Mouse (Mus musculus) R1 (cell line): ENCODE measurements at regions not wholly inside any gene's neighbourhood (a gene's known extent, or its start where the extent isn't known, plus 50 kb on each side); places are given as distances from the start of the nearest gene placed in this dataset.

Source experiments
- DNase-seq: peaks from one replicate; pipeline ENCODE4 v3.0.0-alpha.2; 2018; ENCODE audit warnings: low read depth, low spot score

GRCm38 (mm10) chr13:53996867-53997266 is 58.6 kb downstream of the Drd1 start:
- DNase-seq, result no peak

- DNase-seq, result no peak
Observed at GRCm38 (mm10) chr13:53992863-53993451, 62.5 kb downstream of the Drd1 start.

GRCm38 (mm10) chr13:53979226-53979625 is 76.3 kb downstream of the Drd1 start:
- no peak for DNase-seq

- no peak for DNase-seq
Observed at GRCm38 (mm10) chr13:53969421-53969820, 86.1 kb downstream of the Drd1 start.

GRCm38 (mm10) chr13:53956167-53956566 is 99.3 kb downstream of the Drd1 start:
- no peak for DNase-seq

- peak; percentile 78 for DNase-seq
Observed at GRCm38 (mm10) chr13:53948056-53948455, 107.4 kb downstream of the Drd1 start.

GRCm38 (mm10) chr13:53945681-53946080 is 109.8 kb downstream of the Drd1 start:
- no peak for DNase-seq

GRCm38 (mm10) chr13:53941005-53941747 is 114.3 kb downstream of the Drd1 start:
- no peak for DNase-seq

- no peak for DNase-seq
Observed at GRCm38 (mm10) chr13:53935174-53935699, 120.3 kb downstream of the Drd1 start.

GRCm38 (mm10) chr13:53934457-53934856 is 121.0 kb downstream of the Drd1 start:
- DNase-seq, result no peak

- DNase-seq, result no peak
Observed at GRCm38 (mm10) chr13:53926128-53926527, 129.4 kb downstream of the Drd1 start.

- DNase-seq, result no peak
Observed at GRCm38 (mm10) chr13:53924433-53924832, 131.1 kb downstream of the Drd1 start.

GRCm38 (mm10) chr13:53923721-53924374 is 131.7 kb downstream of the Drd1 start:
- no peak for DNase-seq

- no peak for DNase-seq
Observed at GRCm38 (mm10) chr13:53921796-53922195, 133.7 kb downstream of the Drd1 start.

GRCm38 (mm10) chr13:53919851-53920381 is 135.6 kb downstream of the Drd1 start:
- DNase-seq, result no peak

GRCm38 (mm10) chr13:53915456-53915855 is 140.0 kb downstream of the Drd1 start:
- DNase-seq, result no peak

GRCm38 (mm10) chr13:53914434-53914833 is 141.1 kb downstream of the Drd1 start:
- DNase-seq, result no peak

GRCm38 (mm10) chr13:53913501-53913900 is 142.0 kb downstream of the Drd1 start:
- no peak for DNase-seq

- no peak for DNase-seq
Observed at GRCm38 (mm10) chr13:53911846-53912245, 143.7 kb downstream of the Drd1 start.

- no peak for DNase-seq
Observed at GRCm38 (mm10) chr13:53911261-53911660, 144.2 kb downstream of the Drd1 start.

GRCm38 (mm10) chr13:53910251-53910650 is 145.3 kb downstream of the Drd1 start:
- DNase-seq, result no peak

GRCm38 (mm10) chr13:53904471-53904870 is 151.0 kb downstream of the Drd1 start:
- no peak for DNase-seq
